Mouse (Mus musculus): ENCODE data around the gene Trpc7. TPM values are rescaled to one million over a fixed set of nuclear protein-coding genes. Genes with fewer than 3 reads are reported as not detected.

Trpc7 gene
- polyA plus RNA-seq, 1 experiment = not detected

DNA sequence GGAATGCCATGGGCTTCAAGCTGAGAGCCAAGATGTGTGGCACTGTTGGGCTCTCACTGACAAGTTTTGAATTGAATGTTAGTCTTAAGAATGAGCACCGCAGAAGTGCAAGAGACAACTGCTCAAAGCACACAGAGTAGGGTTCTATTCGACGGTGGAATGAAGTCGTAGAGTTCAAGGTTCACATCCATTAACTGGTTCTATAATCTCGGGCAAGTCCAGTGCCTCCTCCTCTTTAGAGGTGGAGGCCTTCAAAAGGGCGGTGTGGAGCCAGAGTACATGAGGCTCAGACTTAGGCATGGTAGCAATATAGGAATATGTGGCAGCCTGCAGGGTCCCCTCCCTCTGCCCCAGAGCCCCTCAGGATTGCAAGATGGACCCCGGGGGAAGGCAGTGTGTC is 98.3 kb downstream of the Trpc7 start:
- H3K4me1 ChIP-seq (ENCODE audit: control insufficient read depth, insufficient read depth, low read length) = no peaks in the 10 kb centered on the region
- 69% methylated on average over 7 of the region's 7 CpGs for WGBS
- no peak for DNase-seq
- H3K4me3 ChIP-seq (replicated peaks; ENCODE audit: extremely low read depth, low read depth, low read length) = no peak overlapping the region
- TF ChIP-seq POLR2A (IDR thresholded peaks at IDR 0.05; ENCODE audit: borderline replicate concordance, extremely low read depth, low read depth, low read length) (no peak), CTCF (IDR thresholded peaks at IDR 0.05; ENCODE audit: insufficient read depth, low read length) (no peak)

DNA sequence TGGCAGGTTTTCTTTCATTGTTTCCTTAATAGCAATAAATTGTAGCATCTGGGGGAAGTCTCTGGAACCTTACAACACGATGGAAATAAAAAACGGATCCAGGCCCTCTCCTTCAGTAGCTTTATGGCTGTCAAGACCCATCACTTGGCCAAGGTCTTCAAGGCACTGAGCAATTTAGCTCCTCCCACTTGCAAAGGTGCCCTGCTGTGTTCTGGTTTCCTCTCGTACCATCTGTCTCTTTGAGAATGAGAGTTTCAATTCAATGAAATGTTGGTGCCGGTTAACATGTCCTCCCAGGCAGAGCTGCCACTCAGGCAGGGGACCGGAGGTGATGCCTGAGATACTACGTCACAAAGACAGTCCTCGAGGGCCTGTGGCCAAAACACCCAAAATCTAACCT is 100.3 kb downstream of the Trpc7 start:
- H3K4me1 ChIP-seq (ENCODE audit: control insufficient read depth, insufficient read depth, low read length) = no peaks in the 10 kb centered on the region
- no peak for TF ChIP-seq POLR2A (IDR thresholded peaks at IDR 0.05; ENCODE audit: borderline replicate concordance, extremely low read depth, low read depth, low read length)
- TF ChIP-seq CTCF (IDR thresholded peaks at IDR 0.05; ENCODE audit: insufficient read depth, low read length) = no peak
- 79% methylated on average over 7 of the region's 7 CpGs for WGBS

DNA sequence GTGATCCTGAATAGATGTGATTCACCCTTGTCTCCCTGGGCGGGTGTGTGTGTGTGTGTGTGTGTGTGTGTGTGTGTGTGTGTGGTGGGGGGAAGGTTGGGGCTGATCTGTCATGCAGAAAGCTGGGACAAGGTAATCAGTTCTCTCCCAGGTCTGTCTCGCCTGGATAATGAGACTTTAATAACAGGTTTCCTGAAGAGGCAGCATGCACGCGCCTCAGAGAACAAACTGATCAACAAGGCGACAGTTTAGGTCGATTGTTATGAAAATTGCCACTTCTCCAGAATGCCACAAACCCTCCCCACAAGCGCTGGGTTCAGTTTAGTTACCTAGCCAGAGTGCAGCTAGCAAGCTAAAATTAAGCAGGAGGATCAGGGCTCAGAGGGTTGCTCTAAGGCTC is 101.4 kb downstream of the Trpc7 start:
- no peak overlapping the region for H3K4me3 ChIP-seq (replicated peaks; ENCODE audit: extremely low read depth, low read depth, low read length)
- H3K4me1 ChIP-seq (ENCODE audit: control insufficient read depth, insufficient read depth, low read length) = no peaks in the 10 kb centered on the region
- 68% methylated on average over 7 of the region's 7 CpGs for WGBS
- no peak for DNase-seq
- TF ChIP-seq POLR2A (IDR thresholded peaks at IDR 0.05; ENCODE audit: borderline replicate concordance, extremely low read depth, low read depth, low read length) = no peak
- TF ChIP-seq CTCF (IDR thresholded peaks at IDR 0.05; ENCODE audit: insufficient read depth, low read length) = no peak

More for the DNA sequence above, 100.3 kb downstream of the Trpc7 start:
- DNase-seq = no peak
- no peak overlapping the region for H3K4me3 ChIP-seq (replicated peaks; ENCODE audit: extremely low read depth, low read depth, low read length)

DNA sequence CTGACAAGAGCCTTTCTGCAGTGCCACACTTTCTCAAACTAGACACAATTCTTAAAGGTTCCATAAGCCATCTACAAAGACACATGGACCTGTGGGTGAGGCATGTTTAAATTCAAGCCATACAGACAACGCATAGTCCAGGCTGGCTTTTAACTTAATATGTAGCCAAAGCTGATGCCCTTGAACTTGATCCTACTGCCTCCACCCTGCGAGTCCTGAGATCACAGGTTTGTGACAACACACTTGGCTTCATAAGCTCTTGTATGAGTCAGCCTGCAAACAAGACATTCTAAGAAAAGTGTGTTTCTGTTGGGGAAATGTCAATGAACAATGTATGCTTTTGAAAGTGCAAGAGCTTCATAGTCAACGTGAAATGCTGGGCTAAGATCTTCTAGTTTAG is 102.9 kb downstream of the Trpc7 start:
- TF ChIP-seq CTCF (IDR thresholded peaks at IDR 0.05; ENCODE audit: insufficient read depth, low read length) = no peak
- no peak for TF ChIP-seq POLR2A (IDR thresholded peaks at IDR 0.05; ENCODE audit: borderline replicate concordance, extremely low read depth, low read depth, low read length)
- 65% methylated on average over 3 of the region's 3 CpGs for WGBS
- Histone ChIP-seq H3K4me1 (ENCODE audit: control insufficient read depth, insufficient read depth, low read length) (no peaks in the 10 kb centered on the region), H3K4me3 (replicated peaks; ENCODE audit: extremely low read depth, low read depth, low read length) (no peak overlapping the region)
- DNase-seq = no peak

DNA sequence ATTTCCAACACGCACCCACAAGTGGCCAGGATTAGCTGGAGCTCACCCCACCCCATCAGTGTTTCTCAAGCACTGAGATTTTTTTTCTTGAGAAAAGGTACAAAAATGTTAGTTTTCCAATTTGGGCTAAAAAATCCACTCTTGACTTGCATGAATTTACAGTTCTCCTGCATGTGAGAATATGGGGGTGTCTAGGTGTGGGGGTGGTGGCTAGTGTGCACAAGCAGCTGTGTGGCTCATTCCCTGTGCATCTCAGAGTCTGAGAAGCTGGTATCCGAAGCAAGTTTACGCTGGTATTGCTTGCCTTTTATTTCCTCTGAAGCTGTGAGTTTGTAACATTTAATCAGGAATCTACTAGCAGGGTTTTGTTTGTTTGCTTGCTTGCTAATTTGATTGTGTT is 105.1 kb downstream of the Trpc7 start:
- H3K4me3 ChIP-seq (replicated peaks; ENCODE audit: extremely low read depth, low read depth, low read length) = no peak overlapping the region
- no peak for DNase-seq
- no peaks in the 10 kb centered on the region for H3K4me1 ChIP-seq (ENCODE audit: control insufficient read depth, insufficient read depth, low read length)
- TF ChIP-seq CTCF (IDR thresholded peaks at IDR 0.05; ENCODE audit: insufficient read depth, low read length) (no peak), POLR2A (IDR thresholded peaks at IDR 0.05; ENCODE audit: borderline replicate concordance, extremely low read depth, low read depth, low read length) (no peak)
- WGBS = 91% methylated on average over 3 of the region's 3 CpGs

DNA sequence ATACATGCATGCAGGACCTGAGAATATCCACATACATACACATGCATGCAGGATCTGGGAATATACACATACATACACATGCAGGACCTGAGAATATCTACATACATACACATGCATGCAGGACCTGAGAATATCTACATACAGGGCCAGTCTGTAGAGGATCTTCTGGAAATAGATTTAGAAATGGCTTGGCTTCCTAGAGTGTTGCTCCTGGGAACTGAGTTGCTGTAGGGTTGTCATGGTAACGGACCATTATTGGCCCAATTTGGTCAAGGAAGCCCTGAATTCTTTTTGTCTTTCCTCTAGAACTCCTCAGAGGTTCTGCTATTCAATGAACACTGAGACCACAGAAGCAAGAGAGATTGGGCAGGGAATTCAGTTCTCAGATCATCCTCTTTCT is 113.2 kb downstream of the Trpc7 start:
- no peak for DNase-seq
- Histone ChIP-seq H3K4me3 (replicated peaks; ENCODE audit: extremely low read depth, low read depth, low read length) (no peak overlapping the region), H3K4me1 (ENCODE audit: control insufficient read depth, insufficient read depth, low read length) (no peaks in the 10 kb centered on the region)
- no peak for TF ChIP-seq CTCF (IDR thresholded peaks at IDR 0.05; ENCODE audit: insufficient read depth, low read length)
- TF ChIP-seq POLR2A (IDR thresholded peaks at IDR 0.05; ENCODE audit: borderline replicate concordance, extremely low read depth, low read depth, low read length) = no peak
- 83% methylated on average over 1 of the region's 1 CpGs for WGBS

DNA sequence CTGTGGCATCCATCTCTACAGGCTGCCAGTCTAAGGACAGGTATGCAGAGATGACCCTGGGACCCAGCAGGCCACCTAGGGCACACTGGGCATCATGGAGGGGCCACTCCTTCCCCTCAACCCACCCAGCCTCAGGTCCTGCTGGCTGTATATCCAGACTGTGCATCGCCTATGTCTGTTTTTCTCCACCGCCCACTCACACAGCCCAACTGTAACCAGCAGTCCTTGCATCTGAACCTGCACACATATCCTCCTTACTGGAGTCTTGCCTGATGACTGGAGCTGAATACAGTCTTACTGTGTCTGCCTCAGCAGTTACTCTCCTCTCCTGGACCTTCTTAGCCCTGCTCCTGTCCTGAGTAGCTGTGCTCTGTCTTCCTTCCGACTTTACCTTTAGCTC is 114.1 kb downstream of the Trpc7 start:
- no peak for DNase-seq
- H3K4me1 ChIP-seq (ENCODE audit: control insufficient read depth, insufficient read depth, low read length) = no peaks in the 10 kb centered on the region
- WGBS = 89% methylated on average over 3 of the region's 3 CpGs
- no peak overlapping the region for H3K4me3 ChIP-seq (replicated peaks; ENCODE audit: extremely low read depth, low read depth, low read length)
- TF ChIP-seq CTCF (IDR thresholded peaks at IDR 0.05; ENCODE audit: insufficient read depth, low read length) (no peak), POLR2A (IDR thresholded peaks at IDR 0.05; ENCODE audit: borderline replicate concordance, extremely low read depth, low read depth, low read length) (no peak)

DNA sequence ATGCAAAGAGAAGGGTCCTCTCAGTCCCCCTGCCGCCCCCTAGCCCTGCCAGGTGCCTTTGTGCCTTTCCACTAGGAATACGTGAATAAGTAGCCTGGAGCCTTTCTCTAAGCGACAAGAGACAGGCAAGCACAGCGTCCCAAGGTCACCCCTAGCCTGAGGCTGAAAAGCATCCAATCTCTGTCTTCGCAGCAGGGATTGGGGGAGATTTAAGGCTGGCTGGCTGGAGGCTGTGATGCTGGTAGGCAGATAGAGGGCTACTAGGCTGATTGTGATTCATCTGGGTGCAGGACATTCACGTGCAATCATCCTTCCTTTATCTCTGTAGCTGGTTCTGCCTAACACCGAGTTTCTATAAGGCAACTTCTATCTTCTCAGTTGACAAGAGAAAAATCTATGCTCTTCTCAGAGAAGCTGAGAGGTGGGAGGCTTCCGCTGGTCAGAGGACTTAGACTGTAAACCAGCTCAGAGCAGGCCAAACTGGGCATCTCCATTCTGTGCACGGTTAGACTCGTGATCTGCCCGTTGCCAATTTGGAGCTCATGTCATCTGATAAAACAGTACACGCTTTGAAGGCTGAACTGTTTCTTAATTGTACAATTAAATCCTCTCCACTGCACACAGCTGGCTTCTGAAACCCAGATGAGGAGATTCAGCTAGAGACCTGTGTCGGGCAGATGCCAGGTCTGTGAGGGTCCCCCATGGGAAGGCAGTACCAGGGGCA is 114.9 kb downstream of the Trpc7 start:
- DNase-seq = no peak
- no peak for TF ChIP-seq CTCF (IDR thresholded peaks at IDR 0.05; ENCODE audit: insufficient read depth, low read length)
- TF ChIP-seq POLR2A (IDR thresholded peaks at IDR 0.05; ENCODE audit: borderline replicate concordance, extremely low read depth, low read depth, low read length) = no peak
- WGBS = 73% methylated on average over 13 of the region's 13 CpGs
- Histone ChIP-seq H3K4me1 (ENCODE audit: control insufficient read depth, insufficient read depth, low read length) (no peaks in the 10 kb centered on the region), H3K4me3 (replicated peaks; ENCODE audit: extremely low read depth, low read depth, low read length) (no peak overlapping the region)

DNA sequence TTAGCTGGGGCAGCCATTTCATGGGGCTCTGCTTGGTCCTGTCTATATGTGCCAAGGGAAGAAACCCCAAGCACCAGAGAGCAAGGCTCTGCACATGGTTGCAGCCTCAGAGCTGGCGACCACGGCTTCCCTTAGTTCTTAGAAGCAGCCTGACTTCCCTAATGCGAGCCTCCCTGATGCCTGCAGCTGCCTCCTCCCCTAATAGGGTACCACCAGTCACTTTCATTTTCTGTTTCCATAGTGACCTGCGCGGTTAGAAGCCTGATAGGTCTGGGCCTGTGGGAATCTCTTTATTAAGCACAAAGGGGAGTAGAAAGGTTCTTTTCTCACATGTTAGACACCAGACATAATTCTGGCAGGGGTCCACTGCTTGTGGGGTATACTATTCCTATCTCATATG is 121.5 kb downstream of the Trpc7 start:
- no peak for DNase-seq
- Histone ChIP-seq H3K4me1 (ENCODE audit: control insufficient read depth, insufficient read depth, low read length) (no peaks in the 10 kb centered on the region), H3K4me3 (replicated peaks; ENCODE audit: extremely low read depth, low read depth, low read length) (no peak overlapping the region)
- TF ChIP-seq POLR2A (IDR thresholded peaks at IDR 0.05; ENCODE audit: borderline replicate concordance, extremely low read depth, low read depth, low read length) (no peak), CTCF (IDR thresholded peaks at IDR 0.05; ENCODE audit: insufficient read depth, low read length) (no peak)
- WGBS = 52% methylated on average over 5 of the region's 5 CpGs

DNA sequence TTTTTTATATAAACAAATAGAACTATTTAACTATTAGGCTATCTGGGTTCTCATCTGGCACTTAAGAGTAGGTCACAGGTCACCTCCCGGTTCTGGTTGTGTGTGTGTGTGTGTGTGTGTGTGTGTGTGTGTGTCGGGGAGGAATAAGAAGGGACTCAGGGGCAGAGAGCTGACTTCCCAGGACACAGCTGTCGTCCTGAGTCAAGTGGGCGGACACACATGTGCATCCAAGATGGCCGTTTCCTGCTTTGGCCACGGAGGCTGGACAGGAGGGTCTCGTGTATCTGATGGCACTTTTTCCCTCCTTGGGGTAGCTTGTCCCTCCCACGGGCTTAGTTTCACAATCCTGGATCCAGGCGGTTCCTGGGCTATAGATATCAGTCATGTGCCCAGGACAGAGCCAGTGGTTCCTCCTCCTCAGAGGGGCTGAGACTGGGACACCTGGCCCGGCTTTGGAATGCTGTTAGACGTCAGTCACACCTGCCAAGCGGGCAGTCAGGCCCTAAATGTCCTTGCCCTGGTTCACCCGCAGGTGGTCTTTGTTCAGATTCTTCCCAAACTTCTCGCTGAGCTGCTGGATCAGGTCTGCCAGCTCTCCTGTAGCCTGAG is 122.4 kb downstream of the Trpc7 start:
- no peak for DNase-seq
- Histone ChIP-seq H3K4me1 (ENCODE audit: control insufficient read depth, insufficient read depth, low read length) (no peaks in the 10 kb centered on the region), H3K4me3 (replicated peaks; ENCODE audit: extremely low read depth, low read depth, low read length) (no peak overlapping the region)
- 40% methylated on average over 14 of the region's 14 CpGs for WGBS
- TF ChIP-seq POLR2A (IDR thresholded peaks at IDR 0.05; ENCODE audit: borderline replicate concordance, extremely low read depth, low read depth, low read length) (no peak), CTCF (IDR thresholded peaks at IDR 0.05; ENCODE audit: insufficient read depth, low read length) (no peak)

Data from lung, adult 2 months (tissue).